In the genomic region with DNA sequence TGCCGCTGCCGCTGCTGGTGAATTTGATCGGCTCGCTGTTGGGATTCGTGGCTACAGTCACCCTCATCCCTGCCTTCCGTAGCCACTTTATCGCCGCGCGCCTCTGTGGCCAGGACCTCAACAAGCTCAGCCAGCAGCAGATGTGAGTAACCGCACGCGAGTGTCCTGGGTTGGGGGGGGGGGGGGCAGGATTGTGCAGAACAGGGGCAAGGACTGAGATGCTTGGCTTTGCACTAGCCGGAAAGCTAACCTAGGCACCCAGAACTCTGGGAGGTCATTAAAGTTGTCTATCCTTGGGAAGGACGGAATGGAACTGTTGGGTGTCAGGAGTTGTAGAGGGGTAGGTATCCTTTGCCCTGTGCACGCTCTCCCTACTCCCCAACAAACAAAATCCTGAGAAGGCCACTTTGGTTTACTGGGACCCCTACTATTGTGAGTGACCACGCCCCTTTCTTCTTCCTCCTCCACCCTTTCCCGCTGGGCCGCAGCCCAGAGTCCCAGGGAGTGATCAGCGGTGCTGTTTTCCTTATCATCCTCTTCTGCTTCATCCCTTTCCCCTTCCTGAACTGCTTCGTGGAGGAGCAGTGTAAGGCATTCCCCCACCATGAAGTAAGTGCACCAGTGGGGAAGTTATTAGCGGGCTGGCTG, we compare ENCODE assay signal across 8 mouse cellular contexts. TPM values are rescaled to one million over a fixed set of nuclear protein-coding genes. Genes with fewer than 3 reads are reported as not detected.
A peak's percentile ranks its signal among the peaks of the same experiment; 100 is the strongest.
DNase-seq lines count a peak whose midpoint lies in the region; ATAC-seq and TF ChIP-seq lines count a peak whose summit lies in the region.

No protein-coding gene starts in this region.

- no peak for TF ChIP-seq CTCF in brain, embryonic 14.5 days (IDR thresholded peaks at IDR 0.05; ENCODE audit: borderline replicate concordance, extremely low read depth, insufficient read depth, insufficient read length)

- DNase-seq in adrenal gland, postnatal 36 days = peak; percentile 45 to 46
- no peak for DNase-seq in adrenal gland, adult 18-20 months (ENCODE audit: low spot score in 2 of 2)
- peak; percentile 55 for DNase-seq in brain, embryonic 14.5 days (ENCODE audit: low read depth)
- DNase-seq in heart, adult 9 months (ENCODE audit: low spot score in 2 of 2) = peak; percentile 60 to 70
- peak; percentile 59 for DNase-seq in kidney, postnatal 14 days
- DNase-seq in ovary, postnatal 10 days (ENCODE audit: low spot score) = no peak
- no peak for DNase-seq in c-Kit-positive CD71-positive TER-119-positive erythroid progenitor cells, embryonic 14.5 days (ENCODE audit: low spot score)

- no peak for TF ChIP-seq POLR2A in brain, embryonic 14.5 days (IDR thresholded peaks at IDR 0.05; ENCODE audit: borderline replicate concordance, extremely low read depth, insufficient read depth, insufficient read length, poor library complexity, severe bottlenecking)

- 0 out of 2 replicates have a peak, but pooled peaks have one; percentile 2 for ATAC-seq in megakaryocyte progenitor cell, adult 5-6 weeks (replicated peaks; ENCODE audit: poor library complexity)

RNA-seq across cellular contexts. Expression of a gene that starts 1.4 kb away (rescaled TPM):
- total RNA-seq in adrenal gland, postnatal 36 days (2021) = 10 to 100 TPM; 25.3 to 32.7 TPM
- 10 to 100 TPM; 21.7 to 30.9 TPM for total RNA-seq in adrenal gland, adult 18-20 months (2021)
- 47.2 and 54.4 TPM in 2 replicates for polyA plus RNA-seq in brain, embryonic 14.5 days (2012; rRNA removed)
- total RNA-seq in megakaryocyte progenitor cell, adult 5-6 weeks (2015) = 50.3 and 54.8 TPM in 2 replicates
- total RNA-seq in megakaryocyte progenitor cell, adult 5-6 weeks (2017) = 18.9 and 21.0 TPM in 2 replicates

RNA-seq across cellular contexts. Expression of a gene that starts 7.1 kb away (rescaled TPM):
- 10 to 100 TPM; 37.6 to 50.6 TPM for total RNA-seq in adrenal gland, postnatal 36 days (2021)
- total RNA-seq in adrenal gland, adult 18-20 months (2021) = 10 to 100 TPM; 35.2 to 41.7 TPM
- 58.5 and 62.1 TPM in 2 replicates for polyA plus RNA-seq in brain, embryonic 14.5 days (2012; rRNA removed)
- total RNA-seq in megakaryocyte progenitor cell, adult 5-6 weeks (2015) = 3.9 and 13.2 TPM in 2 replicates
- total RNA-seq in megakaryocyte progenitor cell, adult 5-6 weeks (2017) = 2.4 and 5.3 TPM in 2 replicates

RNA-seq across cellular contexts. Expression of a gene that starts 7.3 kb away (rescaled TPM):
- total RNA-seq in adrenal gland, postnatal 36 days (2021) = 10 to 100 TPM; 41.3 to 47.7 TPM
- total RNA-seq in adrenal gland, adult 18-20 months (2021) = 10 to 100 TPM; 26.8 to 34.4 TPM
- polyA plus RNA-seq in brain, embryonic 14.5 days (2012; rRNA removed) = 223 and 342 TPM in 2 replicates
- total RNA-seq in megakaryocyte progenitor cell, adult 5-6 weeks (2015) = 109 and 111 TPM in 2 replicates
- 270 and 329 TPM in 2 replicates for total RNA-seq in megakaryocyte progenitor cell, adult 5-6 weeks (2017)

RNA-seq across cellular contexts. Expression of a gene that starts 16.8 kb away (rescaled TPM):
- total RNA-seq in adrenal gland, postnatal 36 days (2021) = 10 to 100 TPM; 61.8 to 98.3 TPM
- total RNA-seq in adrenal gland, adult 18-20 months (2021) = 10 to 100 TPM; 52.3 to 87.5 TPM
- polyA plus RNA-seq in brain, embryonic 14.5 days (2012; rRNA removed) = 40.9 and 48.9 TPM in 2 replicates
- total RNA-seq in megakaryocyte progenitor cell, adult 5-6 weeks (2015) = 123 and 124 TPM in 2 replicates
- 46.4 and 55.8 TPM in 2 replicates for total RNA-seq in megakaryocyte progenitor cell, adult 5-6 weeks (2017)

RNA-seq across cellular contexts. Expression of a gene that starts 21.7 kb away (rescaled TPM):
- total RNA-seq in adrenal gland, postnatal 36 days (2021) = 10 to 100 TPM; 18.9 to 24.4 TPM
- 10 to 100 TPM; 18.3 to 22.6 TPM for total RNA-seq in adrenal gland, adult 18-20 months (2021)
- 44.2 and 47.6 TPM in 2 replicates for polyA plus RNA-seq in brain, embryonic 14.5 days (2012; rRNA removed)
- total RNA-seq in megakaryocyte progenitor cell, adult 5-6 weeks (2015) = 13.4 and 17.6 TPM in 2 replicates
- total RNA-seq in megakaryocyte progenitor cell, adult 5-6 weeks (2017) = 17.4 and 20.4 TPM in 2 replicates

Comparison
In these comparisons a context has a peak if more than half of its experiments do, and no peak if none do; other contexts are left out.
1. DNase-seq: peak in adrenal gland, postnatal 36 days (2 of 2), brain, embryonic 14.5 days (single experiment), heart, adult 9 months (2 of 2) and kidney, postnatal 14 days (single experiment); none in adrenal gland, adult 18-20 months (0 of 2), ovary, postnatal 10 days (single experiment) and c-Kit-positive CD71-positive TER-119-positive erythroid progenitor cells, embryonic 14.5 days (single experiment).